8 mouse cellular contexts compared by ENCODE assay signal in the genomic region with DNA sequence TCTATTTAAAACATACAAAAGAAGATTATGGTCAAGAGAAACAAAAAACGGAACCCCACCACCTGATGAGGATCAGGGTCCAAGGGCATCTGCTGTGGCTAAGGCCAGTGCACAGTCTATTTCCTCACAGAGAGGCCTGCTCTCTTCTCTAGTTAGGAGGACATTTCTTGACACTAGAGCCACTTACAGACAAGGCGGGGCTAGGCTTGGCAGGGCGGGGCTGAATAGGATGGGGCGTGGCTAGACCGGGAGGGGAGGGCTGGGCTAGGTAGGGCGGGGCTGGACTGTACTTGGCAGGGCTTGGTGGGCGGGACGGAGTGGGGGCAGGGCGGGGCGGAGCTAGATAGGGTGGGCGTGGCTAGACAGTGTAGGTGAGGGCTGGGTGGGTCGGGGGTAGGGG.
A peak's percentile ranks its signal among the peaks of the same experiment; 100 is the strongest.
DNase-seq lines count a peak whose midpoint lies in the region; ATAC-seq lines count a peak whose summit lies in the region.
"Had no signal": no experiment of that assay in that cellular context is flagged by ENCODE, and none has a peak within 500 bp of the region (broad histone marks: within the 10 kb centered on the region; RNA-seq: fewer than 3 reads in every experiment).

No protein-coding gene starts in this region.

- no peak overlapping the region for H3K9ac ChIP-seq in hindbrain, embryonic 16.5 days (ENCODE audit: low read depth, low read length)

- no peak overlapping the region for H3K4me3 ChIP-seq in hindbrain, embryonic 16.5 days (ENCODE audit: low read length)
- H3K4me3 ChIP-seq: megakaryocyte, embryonic 14.5 days had no signal

- no peak for ATAC-seq in hindbrain, embryonic 16.5 days

- WGBS in hindbrain, embryonic 16.5 days, result 32% methylated on average over 8 of the region's 12 CpGs

- no peaks in the 10 kb centered on the region for H3K36me3 ChIP-seq in hindbrain, embryonic 16.5 days (ENCODE audit: control insufficient read depth, insufficient read depth, low read length)

- H3K4me2 ChIP-seq in hindbrain, embryonic 16.5 days (ENCODE audit: low read length), result no peak overlapping the region

- intact Hi-C loops in gastrocnemius, postnatal 14 days (cut with DNase I; ENCODE audit: low total_unique reads), result no loop called here

- H3K27ac ChIP-seq in hindbrain, embryonic 16.5 days (ENCODE audit: low read depth, low read length), result no peak overlapping the region

- H3K27me3 ChIP-seq in hindbrain, embryonic 16.5 days (replicated peaks; ENCODE audit: control insufficient read depth, insufficient read depth, low read length), result no peaks in the 10 kb centered on the region
- H3K27me3 ChIP-seq: megakaryocyte, embryonic 14.5 days had no signal

- no peaks in the 10 kb centered on the region for H3K9me3 ChIP-seq in hindbrain, embryonic 16.5 days (ENCODE audit: control insufficient read depth, low read length)
- H3K9me3 ChIP-seq: megakaryocyte, embryonic 14.5 days had no signal

- H3K4me1 ChIP-seq in hindbrain, embryonic 16.5 days (ENCODE audit: control insufficient read depth, insufficient read depth, low read depth, low read length), result no peaks in the 10 kb centered on the region

- peak; percentile 2 for DNase-seq in layer of hippocampus, adult 11-12 months (ENCODE audit: low spot score)
- DNase-seq in layer of hippocampus, postnatal 10 days (ENCODE audit: low spot score in 2 of 2), result no peak
- peak; percentile 69 for DNase-seq in c-Kit-negative CD71-positive TER-119-positive erythroid progenitor cells, embryonic 14.5 days (ENCODE audit: low read depth, low spot score)
- DNase-seq in gonadal fat pad, adult 2 months (ENCODE audit: low read depth), result peak; percentile 13
- peak; percentile 22 to 39 for DNase-seq in spleen, postnatal 36 days (ENCODE audit: low spot score in 2 of 2)
- DNase-seq in gastrocnemius, postnatal 14 days, result no peak

Comparison
In these comparisons a context has a peak if more than half of its experiments do, and no peak if none do; other contexts are left out.
1. DNase-seq: peak in layer of hippocampus, adult 11-12 months (single experiment), c-Kit-negative CD71-positive TER-119-positive erythroid progenitor cells, embryonic 14.5 days (single experiment), gonadal fat pad, adult 2 months (single experiment) and spleen, postnatal 36 days (2 of 2); none in layer of hippocampus, postnatal 10 days (0 of 2) and gastrocnemius, postnatal 14 days (single experiment).